Mouse (Mus musculus): ENCODE measurements around the gene Ube2k. TPM values are rescaled to one million over a fixed set of nuclear protein-coding genes. Genes with fewer than 3 reads are reported as not detected.

The Ube2k gene
- 12.7 and 15.7 TPM in 2 replicates for polyA plus RNA-seq (2012)

- Histone ChIP-seq H3K4me3 (replicated peaks) (peak within 1 kb of the TSS; percentile 99), H3K36me3 (ENCODE audit: control insufficient read depth) (peaks cover 16% of the 10 kb centered on the region), H3K4me1 (ENCODE audit: control insufficient read depth) (peaks cover 34% of the 10 kb centered on the region), H3K27me3 (ENCODE audit: control insufficient read depth) (no peaks in the 10 kb centered on the region), H3K9me3 (ENCODE audit: control insufficient read depth, low read length) (no peaks in the 10 kb centered on the region)
- no peak for TF ChIP-seq GATA1 (IDR thresholded peaks at IDR 0.05; ENCODE audit: low read length)
- TF ChIP-seq TAL1 (IDR thresholded peaks at IDR 0.05; ENCODE audit: low read length), result no peak
Observed at GRCm38 (mm10) chr5:65536751-65537419, at the start of gene Ube2k, which contains the start of gene Smim14. TSS of gene Ube2k (plus strand) at chr5:65537233. TSS of gene Smim14 (minus strand) at chr5:65537184.

- Histone ChIP-seq H3K27me3 (ENCODE audit: control insufficient read depth) (peaks cover 18% of the 10 kb centered on the region), H3K4me1 (ENCODE audit: control insufficient read depth) (peaks cover 14% of the 10 kb centered on the region), H3K4me3 (replicated peaks) (no peak overlapping the region), H3K9me3 (ENCODE audit: control insufficient read depth, low read length) (no peaks in the 10 kb centered on the region), H3K36me3 (ENCODE audit: control insufficient read depth) (no peaks in the 10 kb centered on the region)
- TF ChIP-seq GATA1 (IDR thresholded peaks at IDR 0.05; ENCODE audit: low read length), result no peak
Observed at GRCm38 (mm10) chr5:65487381-65487780, 49.7 kb upstream of the Ube2k start.

- H3K27me3 ChIP-seq (ENCODE audit: control insufficient read depth), result peaks cover 27% of the 10 kb centered on the region
- H3K4me3 ChIP-seq (replicated peaks), result no peak overlapping the region
- TF ChIP-seq GATA1 (IDR thresholded peaks at IDR 0.05; ENCODE audit: low read length) (no peak), TAL1 (IDR thresholded peaks at IDR 0.05; ENCODE audit: low read length) (no peak)
- no peaks in the 10 kb centered on the region for H3K9me3 ChIP-seq (ENCODE audit: control insufficient read depth, low read length)
- peaks cover 25% of the 10 kb centered on the region for H3K4me1 ChIP-seq (ENCODE audit: control insufficient read depth)
- no peaks in the 10 kb centered on the region for H3K36me3 ChIP-seq (ENCODE audit: control insufficient read depth)
Observed at GRCm38 (mm10) chr5:65488725-65489124, 48.3 kb upstream of the Ube2k start.

- no peak for TF ChIP-seq GATA1 (IDR thresholded peaks at IDR 0.05; ENCODE audit: low read length)
- TF ChIP-seq TAL1 (IDR thresholded peaks at IDR 0.05; ENCODE audit: low read length), result no peak
- Histone ChIP-seq H3K27me3 (ENCODE audit: control insufficient read depth) (peaks cover 27% of the 10 kb centered on the region), H3K9me3 (ENCODE audit: control insufficient read depth, low read length) (no peaks in the 10 kb centered on the region), H3K4me1 (ENCODE audit: control insufficient read depth) (peaks cover 22% of the 10 kb centered on the region), H3K4me3 (replicated peaks) (no peak overlapping the region), H3K36me3 (ENCODE audit: control insufficient read depth) (no peaks in the 10 kb centered on the region)
Observed at GRCm38 (mm10) chr5:65489830-65490229, 47.2 kb upstream of the Ube2k start.

- Histone ChIP-seq H3K4me1 (ENCODE audit: control insufficient read depth) (peaks cover 22% of the 10 kb centered on the region), H3K36me3 (ENCODE audit: control insufficient read depth) (no peaks in the 10 kb centered on the region), H3K4me3 (replicated peaks) (peak overlapping the region; percentile 85), H3K27me3 (ENCODE audit: control insufficient read depth) (peaks cover 27% of the 10 kb centered on the region), H3K9me3 (ENCODE audit: control insufficient read depth, low read length) (no peaks in the 10 kb centered on the region)
- TF ChIP-seq GATA1 (IDR thresholded peaks at IDR 0.05; ENCODE audit: low read length) (no peak), TAL1 (IDR thresholded peaks at IDR 0.05; ENCODE audit: low read length) (no peak)
Observed at GRCm38 (mm10) chr5:65491767-65492715, 45.0 kb upstream of the Ube2k start.

DNA sequence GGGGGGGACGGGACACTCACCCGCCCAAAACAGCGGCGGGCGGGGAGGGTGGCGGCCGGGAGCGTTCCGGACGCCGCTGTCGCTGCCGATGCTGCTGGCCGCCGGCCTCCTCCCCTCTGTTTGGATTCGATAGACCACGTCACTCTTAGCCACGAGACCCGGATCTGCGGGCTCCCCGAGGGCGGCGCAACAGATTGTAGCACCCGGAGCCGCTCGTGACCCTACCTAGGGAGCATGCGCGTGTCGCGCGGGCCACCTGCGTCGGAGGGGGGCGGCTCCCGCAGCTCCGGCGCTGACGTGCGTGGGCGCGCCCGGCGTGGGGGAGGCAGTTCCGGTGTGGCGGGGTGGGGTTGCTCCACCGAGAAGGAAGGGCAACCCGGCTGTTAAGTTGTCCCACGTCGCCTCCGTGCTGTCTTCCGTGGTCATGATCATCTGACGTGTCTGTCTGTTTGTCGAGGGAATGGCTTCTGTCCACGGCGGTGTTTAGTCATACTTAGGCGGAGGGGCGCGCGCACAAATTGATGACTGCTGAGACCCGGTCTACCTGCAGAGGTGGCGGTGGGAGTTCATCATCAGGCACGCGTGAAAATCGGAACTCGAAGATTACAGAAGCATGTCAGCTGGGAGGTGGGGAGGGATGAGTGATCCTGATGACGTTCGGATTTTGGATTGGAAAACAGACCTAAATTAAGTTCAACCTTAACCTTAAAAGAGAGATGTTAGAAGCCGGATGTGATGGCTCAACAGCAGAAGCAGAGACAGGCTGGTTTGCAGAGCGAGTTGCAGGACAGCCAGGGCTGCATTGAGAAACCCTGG lies 44.1 kb upstream of the Ube2k start, which contains the start of gene Gm43552:
TSS of gene Gm43552 (minus strand) at position 118 of the 816 bp plus-strand sequence.
- TF ChIP-seq GATA1 (IDR thresholded peaks at IDR 0.05; ENCODE audit: low read length) (no peak), TAL1 (IDR thresholded peaks at IDR 0.05; ENCODE audit: low read length) (no peak)
- no peaks in the 10 kb centered on the region for H3K9me3 ChIP-seq (ENCODE audit: control insufficient read depth, low read length)
- peaks cover 27% of the 10 kb centered on the region for H3K27me3 ChIP-seq (ENCODE audit: control insufficient read depth)
- peaks cover 22% of the 10 kb centered on the region for H3K4me1 ChIP-seq (ENCODE audit: control insufficient read depth)
- H3K4me3 ChIP-seq (replicated peaks), result peak within 1 kb of the TSS; percentile 85
- no peaks in the 10 kb centered on the region for H3K36me3 ChIP-seq (ENCODE audit: control insufficient read depth)

GRCm38 (mm10) chr5:65500231-65500630 lies 36.8 kb upstream of the Ube2k start:
- H3K27me3 ChIP-seq (ENCODE audit: control insufficient read depth), result no peaks in the 10 kb centered on the region
- H3K36me3 ChIP-seq (ENCODE audit: control insufficient read depth), result no peaks in the 10 kb centered on the region
- no peak overlapping the region for H3K4me3 ChIP-seq (replicated peaks)
- no peaks in the 10 kb centered on the region for H3K9me3 ChIP-seq (ENCODE audit: control insufficient read depth, low read length)
- no peak for TF ChIP-seq TAL1 (IDR thresholded peaks at IDR 0.05; ENCODE audit: low read length)
- no peak for TF ChIP-seq GATA1 (IDR thresholded peaks at IDR 0.05; ENCODE audit: low read length)
- H3K4me1 ChIP-seq (ENCODE audit: control insufficient read depth), result no peaks in the 10 kb centered on the region

DNA sequence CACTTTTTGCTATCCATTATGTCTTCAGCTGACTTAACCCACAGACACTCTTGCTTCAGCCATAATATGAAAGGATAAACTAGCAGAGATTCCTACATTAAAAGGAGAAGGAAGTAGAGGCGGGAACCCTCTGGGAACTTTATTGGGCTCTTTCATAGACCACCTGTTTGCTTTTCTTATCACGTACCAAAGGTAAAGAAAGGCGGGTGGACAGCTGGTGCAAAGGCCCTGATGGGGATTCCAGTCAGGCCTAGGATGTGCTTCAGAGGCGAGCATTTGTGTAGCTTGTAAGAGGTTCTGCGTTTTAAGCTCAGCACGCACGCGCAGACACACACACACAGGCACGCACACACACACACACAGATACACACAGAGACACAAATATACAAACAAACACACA lies 35.6 kb upstream of the Ube2k start:
- Histone ChIP-seq H3K4me3 (replicated peaks) (no peak overlapping the region), H3K4me1 (ENCODE audit: control insufficient read depth) (peaks cover 2% of the 10 kb centered on the region; the same call in 1 of the 2 replicates), H3K27me3 (ENCODE audit: control insufficient read depth) (no peaks in the 10 kb centered on the region), H3K9me3 (ENCODE audit: control insufficient read depth, low read length) (no peaks in the 10 kb centered on the region), H3K36me3 (ENCODE audit: control insufficient read depth) (no peaks in the 10 kb centered on the region)
- TF ChIP-seq TAL1 (IDR thresholded peaks at IDR 0.05; ENCODE audit: low read length) (no peak), GATA1 (IDR thresholded peaks at IDR 0.05; ENCODE audit: low read length) (no peak)
